Mouse (Mus musculus) small intestine, adult 10 weeks (tissue): ENCODE measurements around the gene Cisd2. TPM values are rescaled to one million over a fixed set of nuclear protein-coding genes. Genes with fewer than 3 reads are reported as not detected.

ENCODE experiments used
- polyA plus RNA-seq: library from polyadenylated mRNA; stranded (reverse); fragments of 350-450 nt; fragmentation: Illumina TruSeq; extraction: RNeasy Lipid Tissue Mini Kit (QIAGEN cat#74804); gene quantifications from one replicate; pipeline ENCODE4 v1.2.3, GENCODE M21; 2014; ENCODE audit warnings: low replicate concordance

Gene Cisd2
- 108 TPM for polyA plus RNA-seq

GRCm38 (mm10) chr3:135423608-135424212, at the start of gene Cisd2:
TSS of gene Cisd2 (minus strand) at chr3:135423925.

GRCm38 (mm10) chr3:135437758-135438495, 14.2 kb upstream of the Cisd2 start, which contains the start of gene Ube2d3:
TSS of gene Ube2d3 (plus strand) at chr3:135438149.

Other genes starting within 250 kb of the Cisd2 start
- 18.2 TPM for gene Cenpe, start 211.4 kb downstream of the Cisd2 start, polyA plus RNA-seq
- gene Bdh2, start 142.7 kb downstream of the Cisd2 start, polyA plus RNA-seq: not detected
- gene Slc9b2, start 116.2 kb downstream of the Cisd2 start, polyA plus RNA-seq: not detected
- 1.0 TPM for gene Slc9b1, start 75.9 kb downstream of the Cisd2 start, polyA plus RNA-seq
- 2,006 TPM for gene Ube2d3, start 14.2 kb upstream of the Cisd2 start, polyA plus RNA-seq
- 9.9 TPM for gene Manba, start 61.7 kb upstream of the Cisd2 start, polyA plus RNA-seq